Mouse (Mus musculus): ENCODE data around the gene Gm45521. TPM values are rescaled to one million over a fixed set of nuclear protein-coding genes. Genes with fewer than 3 reads are reported as not detected.

Gm45521 gene
- total RNA-seq, 1 experiment: 1.0 TPM

DNA sequence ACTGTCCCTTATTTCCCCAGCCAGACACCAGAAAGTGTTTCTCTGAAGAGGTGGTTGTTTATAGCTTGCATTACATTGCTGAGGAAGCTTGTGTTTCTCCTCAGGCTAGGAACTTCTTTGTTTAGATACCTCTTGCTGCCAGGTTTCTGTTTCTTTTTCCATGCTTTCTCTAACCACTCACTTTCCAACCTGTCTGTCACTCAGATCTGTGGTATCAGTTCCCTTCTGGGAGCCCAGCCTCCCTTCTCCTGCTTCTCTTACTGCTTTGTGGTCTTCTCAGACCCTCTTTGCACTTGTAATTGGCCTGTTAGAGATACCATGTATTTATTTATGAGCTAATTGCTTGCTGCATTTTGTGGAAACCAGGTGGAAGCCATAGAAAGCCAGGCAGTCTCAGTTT lies 33.5 kb upstream of the Gm45521 start:
- no peak overlapping the region for H3K27ac ChIP-seq (ENCODE audit: insufficient read depth, low read depth, low read length, poor library complexity, severe bottlenecking)
- in situ Hi-C loops (cut with MboI; ENCODE audit: low sequenced_read_pairs in 2 of 2, unreplicated experiment in 2 of 2): no loop called here
- no peaks in the 10 kb centered on the region for H3K9me3 ChIP-seq (ENCODE audit: control insufficient read depth, insufficient read depth, low read depth, low read length)
- TF ChIP-seq CHD2 (IDR thresholded peaks at IDR 0.05; ENCODE audit: low read depth, low read length) (no peak), HCFC1 (IDR thresholded peaks at IDR 0.05; ENCODE audit: borderline replicate concordance, insufficient read depth, low read length) (no peak), ZC3H11A (IDR thresholded peaks at IDR 0.05; ENCODE audit: borderline replicate concordance, low read depth, low read length) (no peak), MAFK (IDR thresholded peaks at IDR 0.05; ENCODE audit: insufficient read depth, low read depth, low read length) (no peak), ZNF384 (IDR thresholded peaks at IDR 0.05; ENCODE audit: low read depth, low read length) (no peak)
- no peak for DNase-seq (ENCODE audit: low read depth, low spot score)
- no peaks in the 10 kb centered on the region for H3K4me1 ChIP-seq (ENCODE audit: control insufficient read depth in 2 of 2, insufficient read depth in 2 of 2, low read length in 2 of 2, poor library complexity in 1 of 2)
- no peak overlapping the region for H3K9ac ChIP-seq (ENCODE audit: insufficient read depth, low read depth, low read length, poor library complexity, severe bottlenecking)
- H3K36me3 ChIP-seq (ENCODE audit: control insufficient read depth, insufficient read depth, low read length, poor library complexity, severe bottlenecking): peaks cover 47% of the 10 kb centered on the region
- no peak overlapping the region for H3K4me3 ChIP-seq (ENCODE audit: insufficient read depth in 1 of 2, low read depth in 1 of 2, low read length in 2 of 2, poor library complexity in 1 of 2, severe bottlenecking in 1 of 2)

DNA sequence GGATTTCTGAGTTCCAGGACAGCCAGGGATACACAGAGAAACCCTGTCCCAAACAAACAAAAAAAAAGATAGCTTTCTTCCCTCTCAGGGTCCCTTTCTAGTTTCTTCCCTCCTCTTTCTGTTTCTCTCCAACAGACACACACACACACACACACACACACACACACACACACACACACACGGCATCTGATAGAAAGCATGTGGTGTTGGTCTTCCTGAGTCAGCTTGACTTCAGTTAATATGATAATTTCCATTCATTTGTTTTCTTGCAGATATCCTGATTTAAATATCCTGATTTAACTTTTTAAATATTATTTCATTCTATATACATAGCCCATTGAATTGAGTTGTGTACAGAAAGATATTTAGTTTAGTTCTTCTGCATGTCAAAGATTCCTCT lies 28.7 kb upstream of the Gm45521 start:
- Histone ChIP-seq H3K27ac (ENCODE audit: insufficient read depth, low read depth, low read length, poor library complexity, severe bottlenecking) (no peak overlapping the region), H3K9me3 (ENCODE audit: control insufficient read depth, insufficient read depth, low read depth, low read length) (no peaks in the 10 kb centered on the region), H3K4me1 (ENCODE audit: control insufficient read depth in 2 of 2, insufficient read depth in 2 of 2, low read length in 2 of 2, poor library complexity in 1 of 2) (no peaks in the 10 kb centered on the region), H3K9ac (ENCODE audit: insufficient read depth, low read depth, low read length, poor library complexity, severe bottlenecking) (no peak overlapping the region), H3K36me3 (ENCODE audit: control insufficient read depth, insufficient read depth, low read length, poor library complexity, severe bottlenecking) (peaks cover 51% of the 10 kb centered on the region), H3K4me3 (ENCODE audit: insufficient read depth in 1 of 2, low read depth in 1 of 2, low read length in 2 of 2, poor library complexity in 1 of 2, severe bottlenecking in 1 of 2) (no peak overlapping the region)
- TF ChIP-seq ZC3H11A (IDR thresholded peaks at IDR 0.05; ENCODE audit: borderline replicate concordance, low read depth, low read length) (no peak), CHD2 (IDR thresholded peaks at IDR 0.05; ENCODE audit: low read depth, low read length) (no peak), HCFC1 (IDR thresholded peaks at IDR 0.05; ENCODE audit: borderline replicate concordance, insufficient read depth, low read length) (no peak), ZNF384 (IDR thresholded peaks at IDR 0.05; ENCODE audit: low read depth, low read length) (no peak), MAFK (IDR thresholded peaks at IDR 0.05; ENCODE audit: insufficient read depth, low read depth, low read length) (no peak)
- no peak for DNase-seq (ENCODE audit: low read depth, low spot score)
- in situ Hi-C loops (cut with MboI; ENCODE audit: low sequenced_read_pairs in 2 of 2, unreplicated experiment in 2 of 2): no loop called here

DNA sequence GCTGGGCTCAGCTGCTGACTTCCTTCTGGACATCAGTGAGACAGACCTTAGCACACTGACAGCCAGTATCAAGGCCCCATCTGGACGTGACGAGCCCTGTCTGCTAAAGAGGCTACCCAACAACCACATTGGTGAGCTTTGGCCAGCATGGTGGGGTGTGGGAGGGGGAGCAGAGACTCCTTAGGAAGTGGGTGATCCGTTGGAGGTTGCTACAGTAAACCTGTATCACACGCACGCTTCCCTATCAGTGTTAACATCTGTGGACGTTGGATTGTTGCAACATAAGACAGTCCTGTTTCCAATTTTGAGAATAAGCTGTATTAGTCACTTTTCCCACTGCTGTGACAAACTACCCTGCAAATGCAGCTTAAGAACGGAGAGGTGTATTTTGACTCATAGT lies 28.1 kb upstream of the Gm45521 start:
- Histone ChIP-seq H3K27ac (ENCODE audit: insufficient read depth, low read depth, low read length, poor library complexity, severe bottlenecking) (no peak overlapping the region), H3K4me3 (ENCODE audit: insufficient read depth in 1 of 2, low read depth in 1 of 2, low read length in 2 of 2, poor library complexity in 1 of 2, severe bottlenecking in 1 of 2) (no peak overlapping the region), H3K36me3 (ENCODE audit: control insufficient read depth, insufficient read depth, low read length, poor library complexity, severe bottlenecking) (peaks cover 52% of the 10 kb centered on the region), H3K4me1 (ENCODE audit: control insufficient read depth in 2 of 2, insufficient read depth in 2 of 2, low read length in 2 of 2, poor library complexity in 1 of 2) (no peaks in the 10 kb centered on the region), H3K9me3 (ENCODE audit: control insufficient read depth, insufficient read depth, low read depth, low read length) (no peaks in the 10 kb centered on the region), H3K9ac (ENCODE audit: insufficient read depth, low read depth, low read length, poor library complexity, severe bottlenecking) (no peak overlapping the region)
- in situ Hi-C loops (cut with MboI; ENCODE audit: low sequenced_read_pairs in 2 of 2, unreplicated experiment in 2 of 2): no loop called here
- TF ChIP-seq CHD2 (IDR thresholded peaks at IDR 0.05; ENCODE audit: low read depth, low read length) (no peak), ZNF384 (IDR thresholded peaks at IDR 0.05; ENCODE audit: low read depth, low read length) (no peak), HCFC1 (IDR thresholded peaks at IDR 0.05; ENCODE audit: borderline replicate concordance, insufficient read depth, low read length) (no peak), MAFK (IDR thresholded peaks at IDR 0.05; ENCODE audit: insufficient read depth, low read depth, low read length) (no peak), ZC3H11A (IDR thresholded peaks at IDR 0.05; ENCODE audit: borderline replicate concordance, low read depth, low read length) (no peak)
- DNase-seq (ENCODE audit: low read depth, low spot score): no peak

DNA sequence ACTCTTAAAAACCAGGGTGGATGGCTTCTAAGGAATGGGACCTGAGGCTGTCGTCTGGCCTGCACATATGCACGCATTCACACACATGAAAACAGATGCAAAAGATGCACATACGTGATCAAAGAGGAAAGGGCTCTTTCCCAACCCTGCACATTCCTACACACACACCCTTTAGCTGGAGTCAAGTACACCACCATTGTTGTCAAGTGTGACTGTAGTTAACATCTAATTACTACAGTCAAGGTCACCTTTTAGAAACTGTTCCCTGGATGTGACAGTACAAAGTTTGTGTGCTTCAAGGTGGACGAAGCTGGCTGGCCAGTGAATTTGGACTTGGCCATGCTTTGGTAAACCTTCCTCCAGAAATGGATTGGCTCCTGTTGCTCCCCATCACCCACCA lies 24.9 kb upstream of the Gm45521 start:
- Histone ChIP-seq H3K9me3 (ENCODE audit: control insufficient read depth, insufficient read depth, low read depth, low read length) (no peaks in the 10 kb centered on the region), H3K27ac (ENCODE audit: insufficient read depth, low read depth, low read length, poor library complexity, severe bottlenecking) (no peak overlapping the region), H3K36me3 (ENCODE audit: control insufficient read depth, insufficient read depth, low read length, poor library complexity, severe bottlenecking) (peaks cover 54% of the 10 kb centered on the region), H3K4me3 (ENCODE audit: insufficient read depth in 1 of 2, low read depth in 1 of 2, low read length in 2 of 2, poor library complexity in 1 of 2, severe bottlenecking in 1 of 2) (no peak overlapping the region), H3K4me1 (ENCODE audit: control insufficient read depth in 2 of 2, insufficient read depth in 2 of 2, low read length in 2 of 2, poor library complexity in 1 of 2) (no peaks in the 10 kb centered on the region), H3K9ac (ENCODE audit: insufficient read depth, low read depth, low read length, poor library complexity, severe bottlenecking) (no peak overlapping the region)
- DNase-seq (ENCODE audit: low read depth, low spot score): no peak
- in situ Hi-C loops (cut with MboI; ENCODE audit: low sequenced_read_pairs in 2 of 2, unreplicated experiment in 2 of 2): no loop called here
- TF ChIP-seq ZC3H11A (IDR thresholded peaks at IDR 0.05; ENCODE audit: borderline replicate concordance, low read depth, low read length) (no peak), ZNF384 (IDR thresholded peaks at IDR 0.05; ENCODE audit: low read depth, low read length) (no peak), MAFK (IDR thresholded peaks at IDR 0.05; ENCODE audit: insufficient read depth, low read depth, low read length) (no peak), HCFC1 (IDR thresholded peaks at IDR 0.05; ENCODE audit: borderline replicate concordance, insufficient read depth, low read length) (no peak), CHD2 (IDR thresholded peaks at IDR 0.05; ENCODE audit: low read depth, low read length) (no peak)

DNA sequence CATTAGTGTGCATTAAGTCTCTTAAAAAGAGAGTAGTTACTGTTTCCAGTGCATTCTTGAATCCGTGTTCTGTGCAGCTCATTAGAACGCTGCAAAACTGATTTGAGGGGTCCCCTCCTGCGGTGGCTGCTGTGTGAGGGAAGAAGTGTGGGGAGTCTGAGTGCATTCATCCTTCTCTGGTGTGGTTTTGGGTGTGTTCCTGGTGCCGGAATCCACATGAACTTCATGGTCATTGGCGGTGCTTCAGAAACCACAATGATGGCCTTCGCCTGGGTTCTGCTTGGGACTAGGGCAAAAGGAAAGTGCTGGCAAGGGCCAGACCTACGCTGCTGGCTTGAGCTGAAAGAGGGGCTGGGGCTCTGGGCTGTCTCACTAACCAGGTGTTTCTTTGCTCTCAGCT lies 22.9 kb upstream of the Gm45521 start:
- no peak for TF ChIP-seq CHD2 (IDR thresholded peaks at IDR 0.05; ENCODE audit: low read depth, low read length)
- Histone ChIP-seq H3K4me3 (ENCODE audit: insufficient read depth in 1 of 2, low read depth in 1 of 2, low read length in 2 of 2, poor library complexity in 1 of 2, severe bottlenecking in 1 of 2) (no peak overlapping the region), H3K4me1 (ENCODE audit: control insufficient read depth in 2 of 2, insufficient read depth in 2 of 2, low read length in 2 of 2, poor library complexity in 1 of 2) (no peaks in the 10 kb centered on the region), H3K9me3 (ENCODE audit: control insufficient read depth, insufficient read depth, low read depth, low read length) (no peaks in the 10 kb centered on the region), H3K36me3 (ENCODE audit: control insufficient read depth, insufficient read depth, low read length, poor library complexity, severe bottlenecking) (peaks cover 52% of the 10 kb centered on the region), H3K9ac (ENCODE audit: insufficient read depth, low read depth, low read length, poor library complexity, severe bottlenecking) (no peak overlapping the region), H3K27ac (ENCODE audit: insufficient read depth, low read depth, low read length, poor library complexity, severe bottlenecking) (no peak overlapping the region)
- in situ Hi-C loops (cut with MboI; ENCODE audit: low sequenced_read_pairs in 2 of 2, unreplicated experiment in 2 of 2): no loop called here
- DNase-seq (ENCODE audit: low read depth, low spot score): no peak

Measured in ES-E14 (cell line).